Mouse (Mus musculus) cerebellum, adult 9-11 months (tissue): ENCODE measurements around the gene Chst8.

Experiments used
- DNase-seq: peaks from one replicate; pipeline ENCODE4 v3.0.0; 2022

Gene Chst8

DNA sequence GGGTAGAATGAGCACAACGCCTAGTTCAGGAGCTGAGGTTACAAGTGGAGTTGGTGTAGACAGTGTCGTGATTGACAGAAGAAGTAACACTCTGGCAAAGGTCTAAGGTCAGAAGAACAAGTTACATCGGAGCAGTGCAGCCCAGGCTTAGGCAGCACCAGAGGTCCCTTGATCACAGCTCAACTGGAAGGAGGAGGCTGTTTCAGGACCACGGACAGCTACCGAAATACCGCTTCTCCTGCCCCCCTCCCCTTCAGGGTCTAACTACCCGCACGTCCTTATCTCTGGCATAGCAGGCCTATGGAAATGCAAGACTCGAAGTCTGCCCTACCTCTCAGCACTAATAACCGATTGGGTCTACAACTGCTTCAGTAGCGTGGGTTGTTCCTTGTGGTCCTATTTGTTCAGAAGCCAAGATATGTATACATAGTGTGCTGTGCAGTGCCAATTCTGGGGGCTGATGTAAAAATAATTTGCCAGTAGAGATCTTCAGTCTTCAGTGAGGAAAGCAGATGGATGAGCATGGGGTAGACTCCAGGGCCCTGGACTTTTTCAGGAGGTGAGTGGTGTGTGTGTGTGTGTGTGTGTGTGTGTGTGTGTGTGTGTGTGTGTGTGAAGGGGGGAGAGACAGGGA, 109.7 kb downstream of the Chst8 start:
- DNase-seq, result no peak

DNA sequence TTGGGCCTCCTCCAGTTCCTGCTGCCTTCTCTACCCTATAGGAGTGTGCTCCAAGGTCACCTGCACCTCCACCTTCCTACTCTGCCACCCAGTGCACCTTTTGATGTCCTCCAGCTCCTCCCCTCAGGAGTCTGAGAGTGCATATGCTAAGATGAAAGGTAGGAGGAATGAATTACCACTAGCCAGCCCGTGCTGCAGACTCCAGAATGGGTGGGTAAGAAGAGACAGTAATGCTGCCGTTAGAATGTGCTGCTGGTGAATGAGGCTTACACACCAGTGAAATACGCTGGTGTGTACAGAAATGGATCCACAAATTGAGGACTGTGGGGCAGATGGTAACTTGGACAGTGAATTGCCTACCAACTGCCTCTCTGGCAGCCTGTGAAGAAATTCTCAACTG, 112.6 kb downstream of the Chst8 start:
- DNase-seq, result no peak

- no peak for DNase-seq
Measured at GRCm38 (mm10) chr7:34698221-34698620, 114.3 kb downstream of the Chst8 start.

DNA sequence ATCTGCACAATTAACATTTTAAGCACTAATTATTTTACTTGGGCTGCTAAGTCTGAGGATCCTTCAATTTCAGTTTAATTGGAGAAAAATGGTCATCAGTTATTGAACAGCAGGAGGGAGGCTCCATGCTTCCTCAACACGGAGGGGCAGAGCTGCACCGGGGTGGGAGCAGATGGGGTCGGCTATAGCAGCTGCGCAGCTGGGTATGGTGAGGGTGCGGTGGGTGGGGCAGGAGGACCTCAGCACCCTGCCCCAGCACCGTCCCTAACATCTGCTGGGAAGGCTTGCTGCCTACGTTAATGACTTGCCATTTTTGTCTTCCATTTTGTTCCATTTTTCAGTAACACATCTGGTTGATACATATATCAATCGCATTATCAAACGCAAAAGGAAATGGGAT, 116.4 kb downstream of the Chst8 start:
- DNase-seq, result no peak

GRCm38 (mm10) chr7:34694898-34695297, 117.6 kb downstream of the Chst8 start:
- no peak for DNase-seq

- no peak for DNase-seq
Measured at GRCm38 (mm10) chr7:34693916-34694315, 118.6 kb downstream of the Chst8 start.

DNA sequence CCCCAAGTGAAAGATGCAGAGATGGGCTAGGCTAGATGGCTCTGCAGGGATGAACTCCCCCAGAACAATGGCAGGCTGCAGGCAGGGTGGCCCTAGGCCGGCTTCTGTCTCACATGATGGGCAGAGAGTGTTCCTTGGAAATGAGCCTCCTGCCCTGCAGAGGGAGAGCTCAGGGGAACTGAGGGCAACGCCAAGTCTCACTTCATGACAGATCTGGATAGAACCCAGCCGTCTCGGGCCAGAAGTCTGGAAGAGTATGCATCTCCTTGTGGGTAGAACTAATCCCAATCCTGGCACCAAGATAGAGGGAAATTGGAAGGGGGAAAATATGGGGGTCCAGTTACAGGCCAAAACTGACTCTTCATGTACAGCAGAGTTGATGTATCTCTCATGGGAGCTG, 119.4 kb downstream of the Chst8 start:
- no peak for DNase-seq

DNA sequence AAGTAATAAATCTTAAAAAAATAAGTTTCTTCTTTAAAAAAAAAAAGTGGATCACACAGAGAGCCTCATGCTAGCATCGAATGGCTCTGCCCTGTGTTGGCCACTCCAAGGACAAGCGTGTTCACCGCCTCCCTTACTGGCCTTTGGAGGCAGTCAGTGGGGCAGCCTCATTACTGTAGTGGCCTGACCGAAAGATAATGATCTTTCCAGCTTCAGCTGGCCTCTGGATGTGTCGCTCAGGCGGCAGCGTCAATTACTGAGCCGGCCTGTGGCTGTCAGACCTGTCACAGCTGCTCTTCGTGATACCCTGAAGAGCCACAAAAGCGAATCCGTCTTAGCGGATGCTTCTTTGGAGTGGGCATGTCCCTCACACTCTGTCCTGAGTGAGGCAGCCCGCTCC, 122.4 kb downstream of the Chst8 start:
- no peak for DNase-seq

- no peak for DNase-seq
Measured at GRCm38 (mm10) chr7:34689028-34689427, 123.5 kb downstream of the Chst8 start.

GRCm38 (mm10) chr7:34685801-34686200, 126.7 kb downstream of the Chst8 start:
- DNase-seq, result no peak

DNA sequence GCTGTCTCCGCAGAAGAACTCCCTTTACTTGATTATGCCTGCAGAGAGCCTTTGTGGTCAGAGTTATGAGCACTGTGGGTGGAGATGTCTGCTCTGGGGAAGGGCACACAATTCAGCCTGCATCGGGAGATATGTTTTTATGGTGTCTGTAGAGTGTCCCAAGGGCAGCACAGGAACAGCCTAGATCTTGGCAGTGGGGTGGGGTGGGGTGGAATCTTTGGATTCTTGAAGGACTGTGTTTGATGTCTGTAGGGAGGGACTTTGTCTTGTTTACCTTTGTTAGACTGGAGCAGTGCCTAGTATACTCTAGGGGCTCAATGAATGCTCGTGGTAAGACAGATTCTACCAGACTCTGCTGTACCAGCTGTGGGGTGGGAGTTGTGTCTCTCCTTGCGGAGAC, 127.3 kb downstream of the Chst8 start:
- DNase-seq, result no peak

DNA sequence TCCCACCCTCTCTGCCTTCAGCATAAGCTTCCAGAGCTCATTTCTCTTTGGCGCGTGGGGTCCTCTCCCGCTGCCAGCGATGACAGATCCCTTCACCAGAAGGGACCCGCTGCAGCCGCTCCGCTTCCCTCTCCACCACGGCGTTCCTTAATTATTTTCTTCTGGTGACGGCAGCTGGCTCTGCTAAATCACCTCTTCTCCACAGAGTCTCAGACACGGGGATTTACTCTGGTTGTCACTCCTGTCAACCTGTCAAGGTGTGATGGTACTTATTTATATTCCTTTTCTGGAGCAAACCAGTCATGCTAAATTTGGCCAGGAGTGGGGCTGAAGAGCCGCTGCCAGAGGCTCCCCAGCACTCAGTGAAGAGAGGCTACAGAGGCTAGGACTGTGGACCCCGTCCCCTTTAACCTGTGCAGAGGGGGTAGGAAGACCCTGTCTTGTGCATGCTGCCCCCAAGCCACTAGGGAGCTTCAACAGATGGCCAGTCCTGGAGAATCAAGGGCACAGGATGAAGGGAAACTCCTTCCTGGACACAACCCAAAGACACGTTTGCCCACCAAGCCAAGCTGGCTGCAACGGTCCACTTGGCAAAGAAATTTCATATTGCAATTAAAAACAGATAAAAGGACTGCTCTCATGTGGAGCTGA, 131.6 kb downstream of the Chst8 start:
- no peak for DNase-seq

GRCm38 (mm10) chr7:34679886-34680285, 132.6 kb downstream of the Chst8 start:
- no peak for DNase-seq

DNA sequence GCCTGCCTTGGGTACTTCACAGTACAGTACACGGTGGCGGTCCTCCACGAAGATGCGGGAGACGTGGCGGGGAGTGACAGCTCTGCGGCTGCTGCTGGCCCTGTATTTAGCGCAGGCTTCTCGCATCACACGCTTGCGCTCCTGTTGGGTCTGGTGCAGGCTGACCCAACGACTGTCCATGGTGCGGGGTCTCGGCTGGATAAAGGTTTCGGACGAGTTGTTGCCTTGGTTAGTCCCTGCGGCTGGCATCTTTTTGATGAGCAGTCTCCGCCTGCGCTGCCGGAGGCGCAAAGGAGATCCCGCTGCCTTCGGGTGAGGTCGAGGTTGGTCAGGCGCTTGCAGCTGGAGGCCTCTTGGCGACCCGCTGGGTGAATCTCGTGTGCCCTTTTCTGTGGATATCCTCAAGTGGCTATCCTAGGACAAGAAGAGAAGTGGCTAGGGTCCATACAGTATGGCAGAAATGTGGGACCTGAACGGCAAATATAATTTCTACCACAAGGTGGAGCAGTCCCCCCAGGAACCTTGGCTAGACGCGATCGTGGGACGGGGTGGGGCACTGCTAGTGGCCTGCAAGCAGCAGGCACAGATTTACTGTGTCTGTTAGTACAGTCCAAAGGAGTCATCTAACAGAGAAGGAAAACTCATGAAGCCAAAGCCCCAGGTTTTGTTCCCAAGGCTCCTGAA, 136.5 kb downstream of the Chst8 start:
- DNase-seq, result peak; percentile 57

DNA sequence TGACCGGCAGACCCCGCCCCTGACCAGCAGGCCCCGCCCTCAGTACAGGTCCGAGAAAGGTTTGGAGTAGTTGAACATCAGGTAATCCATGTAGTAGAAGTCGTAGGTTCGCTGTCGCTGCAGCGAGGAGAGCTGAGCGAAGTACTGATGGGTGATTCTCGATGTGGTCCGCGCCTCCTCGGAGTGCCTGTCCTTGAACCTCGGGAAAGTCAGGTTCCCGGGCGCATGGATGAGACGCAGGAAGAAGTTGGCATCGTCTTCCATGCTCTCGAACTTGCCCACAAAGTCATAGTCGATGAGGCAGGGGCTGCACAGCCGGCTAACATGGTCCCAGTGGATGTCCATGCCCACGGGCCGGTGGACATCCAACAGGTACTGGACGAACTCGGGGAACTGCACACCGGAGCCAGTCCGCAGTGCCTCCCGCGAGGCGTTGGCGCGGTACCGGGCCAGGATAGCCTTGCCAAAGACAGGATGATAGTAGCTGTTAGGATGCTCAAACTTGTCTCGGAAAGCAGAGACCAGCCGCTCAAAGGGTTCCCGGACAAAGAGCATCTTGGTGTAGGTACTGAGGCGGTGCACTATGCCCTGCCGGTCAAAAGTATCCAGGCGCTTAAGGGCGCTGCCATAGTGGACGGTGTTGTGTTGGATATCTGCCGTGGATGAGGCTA, 137.3 kb downstream of the Chst8 start:
- no peak for DNase-seq

GRCm38 (mm10) chr7:34672916-34673315, 139.6 kb downstream of the Chst8 start:
- DNase-seq, result no peak

DNA sequence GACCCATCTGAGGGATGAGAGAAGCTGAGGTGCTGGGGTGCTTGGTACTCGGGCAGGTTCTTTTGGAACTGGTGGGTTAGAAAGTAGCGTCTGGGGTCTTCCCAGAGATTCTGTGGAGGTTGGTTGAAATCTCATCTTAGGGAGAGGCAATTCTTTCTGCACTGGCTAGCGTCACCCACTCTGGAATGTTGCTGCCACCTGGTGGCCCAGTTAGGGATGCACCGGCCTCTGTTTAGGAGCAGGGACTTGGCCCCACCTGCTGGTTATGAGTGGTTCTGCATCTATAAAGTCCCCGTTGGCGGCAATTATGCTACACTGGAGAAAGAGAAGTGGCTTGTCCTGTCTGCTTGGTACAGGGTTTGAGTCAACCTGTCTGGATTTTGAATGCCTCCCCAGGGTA, 140.6 kb downstream of the Chst8 start:
- peak; percentile 78 for DNase-seq

DNA sequence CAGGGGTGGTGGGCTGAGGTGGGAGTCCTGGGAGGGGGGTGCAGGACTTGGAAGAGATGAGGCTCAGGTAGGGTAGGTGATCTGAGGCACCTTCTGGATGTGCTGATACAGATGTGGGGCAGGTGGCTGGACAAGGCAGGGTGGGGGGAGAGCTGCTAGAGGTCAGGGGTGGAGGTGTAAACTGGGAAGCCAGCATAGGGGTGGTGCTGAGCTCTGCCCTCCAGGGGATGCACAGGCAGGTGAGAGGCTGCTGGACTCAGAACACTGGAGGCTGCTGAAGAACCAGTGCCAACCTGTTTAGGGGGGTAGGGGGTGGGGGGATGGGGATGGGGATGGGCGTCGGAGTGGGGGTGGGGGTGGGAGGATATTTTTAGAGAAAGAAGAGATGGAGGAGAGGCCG, 141.7 kb downstream of the Chst8 start:
- DNase-seq, result no peak

- no peak for DNase-seq
Measured at GRCm38 (mm10) chr7:34669336-34669735, 143.2 kb downstream of the Chst8 start.

DNA sequence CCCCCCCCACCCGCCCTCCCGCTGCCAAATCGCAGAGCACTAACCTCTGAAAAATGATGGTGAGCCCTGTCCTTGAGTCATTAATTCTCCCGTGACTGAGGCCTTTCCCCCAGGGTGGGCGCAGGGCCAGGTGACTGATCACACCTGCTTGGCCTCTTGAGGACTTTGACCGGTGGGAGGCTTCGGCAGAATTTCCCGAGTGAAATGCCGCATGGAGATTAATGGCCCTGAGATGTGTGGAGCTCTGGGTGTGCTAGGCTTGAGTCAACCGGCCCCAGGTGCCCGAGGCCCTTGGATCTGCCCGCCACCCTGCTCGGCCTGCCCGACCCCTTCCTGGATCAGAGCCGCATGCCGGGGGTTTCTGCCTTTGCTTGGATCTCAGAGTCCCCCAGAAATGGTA, 144.6 kb downstream of the Chst8 start:
- no peak for DNase-seq

GRCm38 (mm10) chr7:34663145-34663544, 149.4 kb downstream of the Chst8 start:
- no peak for DNase-seq

DNA sequence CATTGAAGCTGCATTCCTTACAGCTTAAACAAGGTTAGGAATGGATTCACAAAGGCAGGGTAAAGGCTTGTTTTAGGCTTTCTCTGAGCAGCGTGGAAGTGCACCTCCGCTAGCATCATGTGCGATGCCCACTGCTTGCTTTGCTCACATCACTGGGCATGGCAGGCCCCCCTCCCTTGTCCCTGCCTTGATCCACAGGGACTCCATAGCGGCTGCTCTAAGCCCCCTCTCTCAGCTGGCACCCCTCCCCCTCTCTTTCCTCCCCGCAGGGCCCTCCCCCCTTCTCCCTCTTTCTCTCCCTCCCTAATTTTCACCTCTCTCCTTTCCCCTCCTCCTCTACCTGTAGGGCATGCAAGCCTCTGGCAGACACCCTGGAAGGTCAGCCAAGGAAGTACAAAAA, 150.3 kb downstream of the Chst8 start:
- no peak for DNase-seq

GRCm38 (mm10) chr7:34659386-34660085, 153.0 kb downstream of the Chst8 start:
- DNase-seq, result no peak
